Mouse (Mus musculus): ENCODE data around the gene Igfbp7. TPM values are rescaled to one million over a fixed set of nuclear protein-coding genes. Genes with fewer than 3 reads are reported as not detected.

Gene Igfbp7
- polyA plus RNA-seq, 1 experiment = 406 TPM

DNA sequence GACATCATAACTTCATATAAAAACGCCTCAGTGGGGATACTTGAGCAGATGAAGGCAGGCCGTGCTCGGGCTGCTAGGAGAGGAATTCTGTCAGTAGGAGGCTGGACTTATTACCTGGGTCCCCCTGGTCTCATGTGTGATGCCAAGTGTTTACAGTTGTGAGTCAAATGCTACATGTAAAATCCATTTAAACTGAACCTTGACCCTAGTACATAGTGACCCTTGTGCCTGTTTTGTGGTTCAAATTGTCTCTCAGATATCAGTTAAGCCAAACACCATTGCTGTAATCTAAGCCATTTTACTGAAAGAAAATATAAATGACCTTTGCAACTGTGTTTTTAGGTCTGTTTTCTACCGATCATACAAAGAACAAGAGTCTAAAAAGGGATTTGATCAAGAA is 67.8 kb downstream of the Igfbp7 start:
- TF ChIP-seq CTCF (IDR thresholded peaks at IDR 0.05; ENCODE audit: borderline replicate concordance, insufficient read depth, low read length) (no peak), POLR2A (IDR thresholded peaks at IDR 0.05; ENCODE audit: low read depth, low read length) (no peak)
- H3K4me3 ChIP-seq (ENCODE audit: insufficient read depth, low read length) = no peak overlapping the region
- H3K27ac ChIP-seq (ENCODE audit: insufficient read depth, low read length) = no peak overlapping the region
- no peaks in the 10 kb centered on the region for H3K4me1 ChIP-seq (ENCODE audit: control insufficient read depth, insufficient read depth, low read length)

DNA sequence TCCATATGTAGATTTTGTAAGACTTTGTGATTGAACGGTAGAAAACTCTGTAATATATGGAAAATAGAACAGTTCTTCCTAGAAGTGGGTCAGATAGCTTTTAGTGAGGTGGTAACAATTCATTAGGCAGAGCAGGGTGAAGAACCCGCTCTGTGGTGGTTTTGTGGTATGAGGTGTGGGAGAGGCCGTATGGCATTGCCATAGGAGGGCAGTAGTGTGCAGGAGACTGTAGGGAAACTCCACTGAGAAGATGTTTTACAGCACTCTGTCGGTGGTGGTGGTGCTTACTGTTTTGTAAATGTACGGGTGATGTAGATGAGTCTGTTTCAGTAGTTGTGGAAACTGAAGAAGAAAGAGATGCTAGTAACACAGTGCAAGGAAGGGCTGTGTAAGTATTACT is 77.7 kb downstream of the Igfbp7 start:
- Histone ChIP-seq H3K4me3 (ENCODE audit: insufficient read depth, low read length) (no peak overlapping the region), H3K4me1 (ENCODE audit: control insufficient read depth, insufficient read depth, low read length) (no peaks in the 10 kb centered on the region), H3K27ac (ENCODE audit: insufficient read depth, low read length) (no peak overlapping the region)
- TF ChIP-seq POLR2A (IDR thresholded peaks at IDR 0.05; ENCODE audit: low read depth, low read length) (no peak), CTCF (IDR thresholded peaks at IDR 0.05; ENCODE audit: borderline replicate concordance, insufficient read depth, low read length) (no peak)

DNA sequence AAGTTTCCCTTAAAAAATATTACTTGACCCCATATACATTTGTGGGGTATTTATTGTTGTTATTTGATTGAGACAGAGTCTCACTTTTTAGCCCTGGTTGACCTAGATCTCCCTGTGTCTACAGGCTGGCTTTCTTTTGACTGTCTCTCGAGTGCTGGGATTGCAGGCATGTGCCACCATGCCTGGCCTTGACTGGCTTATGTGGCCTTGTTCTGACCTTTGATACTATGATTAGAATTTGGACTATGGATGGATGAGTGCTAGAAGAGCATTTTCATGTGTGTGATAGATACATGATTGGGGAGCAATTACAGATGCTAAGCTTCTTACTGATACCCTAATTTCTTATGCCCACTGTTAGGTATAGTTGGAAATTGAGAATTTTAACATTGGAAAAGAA is 82.9 kb downstream of the Igfbp7 start:
- H3K27ac ChIP-seq (ENCODE audit: insufficient read depth, low read length) = no peak overlapping the region
- H3K4me1 ChIP-seq (ENCODE audit: control insufficient read depth, insufficient read depth, low read length) = no peaks in the 10 kb centered on the region
- H3K4me3 ChIP-seq (ENCODE audit: insufficient read depth, low read length) = no peak overlapping the region
- no peak for TF ChIP-seq POLR2A (IDR thresholded peaks at IDR 0.05; ENCODE audit: low read depth, low read length)
- TF ChIP-seq CTCF (IDR thresholded peaks at IDR 0.05; ENCODE audit: borderline replicate concordance, insufficient read depth, low read length) = no peak

DNA sequence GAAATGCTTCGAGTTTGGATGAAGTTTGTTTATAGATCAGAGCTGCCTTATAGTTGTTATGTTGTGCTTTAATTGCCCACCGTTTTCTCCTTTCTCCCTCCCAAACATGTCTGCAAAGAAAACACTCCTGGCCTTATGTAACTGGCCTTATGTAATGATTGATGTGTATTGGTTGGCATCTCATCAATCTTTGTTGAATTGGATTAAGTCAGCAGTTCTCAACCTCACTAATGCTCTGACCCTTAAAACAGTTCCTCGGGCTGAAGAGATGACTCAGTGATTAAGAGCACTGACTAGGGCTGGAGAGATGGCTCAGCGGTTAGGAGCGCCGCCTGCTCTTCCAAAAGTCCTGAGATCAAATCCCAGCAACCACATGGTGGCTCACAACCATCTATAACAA is 92.9 kb downstream of the Igfbp7 start:
- no peak overlapping the region for H3K27ac ChIP-seq (ENCODE audit: insufficient read depth, low read length)
- no peak overlapping the region for H3K4me3 ChIP-seq (ENCODE audit: insufficient read depth, low read length)
- TF ChIP-seq CTCF (IDR thresholded peaks at IDR 0.05; ENCODE audit: borderline replicate concordance, insufficient read depth, low read length) (no peak), POLR2A (IDR thresholded peaks at IDR 0.05; ENCODE audit: low read depth, low read length) (no peak)
- H3K4me1 ChIP-seq (ENCODE audit: control insufficient read depth, insufficient read depth, low read length) = peaks cover 4% of the 10 kb centered on the region; the same call in 1 of the 2 replicates

DNA sequence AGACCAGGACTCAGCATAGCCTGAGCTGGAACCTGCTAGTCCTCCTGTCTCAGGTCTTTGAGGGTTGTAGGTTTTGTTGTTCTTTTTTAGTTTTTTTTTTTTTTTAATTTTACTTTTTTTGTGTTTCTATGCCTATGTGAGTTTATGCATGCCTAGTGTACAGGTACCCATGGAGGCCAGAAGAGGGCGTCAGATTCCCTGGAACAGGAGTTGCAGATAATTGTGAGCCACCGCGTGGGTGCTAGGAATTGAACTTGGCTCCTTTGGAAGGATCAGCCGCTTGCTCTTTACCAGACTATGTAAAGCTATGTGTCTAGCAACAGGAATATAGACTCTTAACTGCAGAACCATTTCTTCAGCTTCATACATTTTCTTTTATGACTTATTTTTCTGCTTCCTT is 93.6 kb downstream of the Igfbp7 start:
- no peak overlapping the region for H3K4me3 ChIP-seq (ENCODE audit: insufficient read depth, low read length)
- H3K27ac ChIP-seq (ENCODE audit: insufficient read depth, low read length) = no peak overlapping the region
- TF ChIP-seq POLR2A (IDR thresholded peaks at IDR 0.05; ENCODE audit: low read depth, low read length) (no peak), CTCF (IDR thresholded peaks at IDR 0.05; ENCODE audit: borderline replicate concordance, insufficient read depth, low read length) (no peak)
- peaks cover 4% of the 10 kb centered on the region; the same call in 1 of the 2 replicates for H3K4me1 ChIP-seq (ENCODE audit: control insufficient read depth, insufficient read depth, low read length)

DNA sequence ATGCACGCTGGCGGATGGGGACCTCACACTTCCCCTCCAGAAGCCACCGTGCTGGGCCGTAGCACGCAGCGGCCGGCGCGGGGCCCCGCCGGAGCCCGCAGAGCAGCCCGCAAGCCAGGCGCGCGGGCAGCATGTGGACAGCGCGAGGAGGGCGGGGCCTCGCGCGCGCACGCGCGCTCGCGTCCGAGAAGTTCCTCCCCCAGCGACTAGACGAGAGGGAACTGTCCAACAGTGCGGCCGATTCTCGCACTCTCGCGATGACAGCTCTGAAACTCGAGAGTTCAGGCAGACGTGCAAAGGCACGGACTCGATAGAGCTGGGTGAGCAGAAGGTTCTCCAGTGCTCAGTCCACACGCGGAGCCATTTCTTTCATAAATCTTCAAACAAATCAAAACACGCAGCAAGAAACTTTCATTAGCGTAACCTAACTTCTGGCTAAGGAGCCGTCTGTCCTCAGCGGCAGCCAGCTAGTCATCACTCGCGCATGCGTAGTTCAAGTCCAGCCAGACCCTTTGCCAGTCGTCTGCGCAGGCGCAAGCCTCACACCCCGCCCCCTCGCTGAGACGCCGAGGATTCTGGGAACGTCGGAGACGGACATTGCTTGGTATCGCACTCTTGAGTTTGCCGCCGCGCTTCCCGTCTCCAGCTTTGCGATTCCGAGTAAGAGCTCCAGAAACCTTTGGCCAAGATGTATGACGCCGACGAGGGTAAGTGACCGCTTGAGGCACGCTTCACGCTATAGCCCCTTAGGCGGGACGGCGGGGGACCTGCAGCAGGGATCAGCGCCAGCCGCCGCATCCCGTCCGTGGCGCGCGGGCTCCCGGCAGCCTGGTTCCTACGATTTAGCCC is 97.7 kb downstream of the Igfbp7 start, which contains the start of the genes Noa1 and Polr2b:
Noa1 (minus strand) TSS at position 161 of the 849 bp plus-strand sequence.
Polr2b (plus strand) TSS at position 224 of the 849 bp plus-strand sequence.
- Histone ChIP-seq H3K4me3 (ENCODE audit: insufficient read depth, low read length) (peak within 1 kb of the TSS; percentile 77), H3K27ac (ENCODE audit: insufficient read depth, low read length) (peak within 1 kb of the TSS; percentile 84), H3K4me1 (ENCODE audit: control insufficient read depth, insufficient read depth, low read length) (peaks cover 4% of the 10 kb centered on the region; the same call in 1 of the 2 replicates)
- peak; percentile 83 for TF ChIP-seq POLR2A (IDR thresholded peaks at IDR 0.05; ENCODE audit: low read depth, low read length)
- TF ChIP-seq CTCF (IDR thresholded peaks at IDR 0.05; ENCODE audit: borderline replicate concordance, insufficient read depth, low read length) = no peak

DNA sequence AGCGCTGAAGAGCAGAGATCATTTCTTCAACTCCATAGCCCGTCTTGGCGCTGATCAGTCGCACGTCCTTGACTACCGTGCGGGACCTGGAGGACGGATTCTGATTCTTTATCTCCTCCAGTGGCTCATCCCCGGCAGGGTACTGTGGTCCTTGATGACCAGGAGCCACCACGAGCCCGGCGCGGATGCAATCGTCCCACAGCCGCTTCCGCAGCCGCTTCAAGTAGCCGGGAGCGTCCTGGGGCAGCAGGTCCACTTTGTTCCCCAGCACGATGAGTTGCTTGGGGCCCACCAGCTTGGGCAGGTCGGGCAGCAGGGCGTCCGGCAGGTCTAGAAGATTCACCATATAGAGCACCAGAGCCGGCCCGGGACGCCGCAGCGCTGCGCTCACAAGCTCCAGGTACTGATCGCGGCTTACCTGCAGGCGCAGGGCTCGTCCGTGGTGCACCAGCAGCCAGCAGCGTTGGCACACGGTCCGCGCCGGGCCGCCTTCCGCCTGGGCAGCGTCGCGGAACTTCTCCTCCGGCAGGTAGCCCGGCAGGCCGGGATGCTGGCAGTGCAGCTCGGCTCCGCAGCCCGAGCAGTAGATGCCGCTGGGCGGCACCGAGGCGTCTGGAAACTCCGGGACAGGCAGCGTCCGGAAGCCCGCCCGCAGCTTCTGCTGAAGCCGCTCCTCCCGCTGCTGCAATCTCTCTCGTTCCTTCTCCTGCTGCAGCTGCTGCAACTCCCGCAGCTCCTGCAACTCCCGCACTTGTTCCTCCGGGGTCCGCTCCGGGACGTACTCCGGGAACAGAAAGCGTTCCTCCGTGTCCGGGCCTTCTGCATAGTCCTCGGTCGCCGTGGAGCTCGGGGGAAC is 98.6 kb downstream of the Igfbp7 start:
- Histone ChIP-seq H3K4me1 (ENCODE audit: control insufficient read depth, insufficient read depth, low read length) (peaks cover 4% of the 10 kb centered on the region; the same call in 1 of the 2 replicates), H3K4me3 (ENCODE audit: insufficient read depth, low read length) (peak overlapping the region; percentile 77), H3K27ac (ENCODE audit: insufficient read depth, low read length) (no peak overlapping the region)
- TF ChIP-seq CTCF (IDR thresholded peaks at IDR 0.05; ENCODE audit: borderline replicate concordance, insufficient read depth, low read length) = no peak

DNA sequence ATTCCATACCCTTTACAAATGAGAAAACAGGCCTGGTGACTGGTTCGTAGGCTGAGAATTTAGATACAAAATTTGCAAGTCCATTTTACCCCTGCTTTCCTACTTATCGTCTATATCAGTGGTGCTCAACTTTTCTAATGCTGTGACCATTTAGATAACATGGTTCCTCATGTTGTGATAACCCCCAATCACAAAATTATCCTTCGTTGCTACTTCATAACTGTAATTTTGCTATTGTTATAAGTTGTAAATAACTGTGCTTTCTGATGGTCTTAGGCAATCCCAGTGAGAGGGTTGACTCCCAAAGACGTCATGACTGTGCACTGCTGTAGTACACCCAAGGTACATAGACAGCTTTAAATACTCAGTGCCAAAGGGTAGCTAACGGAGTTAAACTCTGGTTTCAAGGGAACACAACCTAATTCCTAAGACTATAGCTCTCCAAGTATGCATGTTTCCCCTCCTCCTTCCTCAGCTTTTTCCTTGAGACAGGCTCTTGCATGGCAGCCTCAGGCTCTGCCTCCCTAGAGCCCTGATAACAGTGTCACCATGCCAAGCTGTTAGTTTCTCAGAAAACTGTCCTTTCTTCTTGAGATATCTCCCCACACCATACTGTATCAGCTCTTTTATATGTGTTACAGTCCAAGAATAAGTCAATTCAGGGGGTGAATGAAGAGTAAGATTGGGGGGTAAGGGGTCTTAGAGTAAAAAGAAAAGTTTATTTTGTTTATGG is 99.9 kb downstream of the Igfbp7 start:
- Histone ChIP-seq H3K27ac (ENCODE audit: insufficient read depth, low read length) (no peak overlapping the region), H3K4me1 (ENCODE audit: control insufficient read depth, insufficient read depth, low read length) (peaks cover 4% of the 10 kb centered on the region; the same call in 1 of the 2 replicates), H3K4me3 (ENCODE audit: insufficient read depth, low read length) (peak overlapping the region; percentile 77)
- no peak for TF ChIP-seq CTCF (IDR thresholded peaks at IDR 0.05; ENCODE audit: borderline replicate concordance, insufficient read depth, low read length)
- no peak for TF ChIP-seq POLR2A (IDR thresholded peaks at IDR 0.05; ENCODE audit: low read depth, low read length)

DNA sequence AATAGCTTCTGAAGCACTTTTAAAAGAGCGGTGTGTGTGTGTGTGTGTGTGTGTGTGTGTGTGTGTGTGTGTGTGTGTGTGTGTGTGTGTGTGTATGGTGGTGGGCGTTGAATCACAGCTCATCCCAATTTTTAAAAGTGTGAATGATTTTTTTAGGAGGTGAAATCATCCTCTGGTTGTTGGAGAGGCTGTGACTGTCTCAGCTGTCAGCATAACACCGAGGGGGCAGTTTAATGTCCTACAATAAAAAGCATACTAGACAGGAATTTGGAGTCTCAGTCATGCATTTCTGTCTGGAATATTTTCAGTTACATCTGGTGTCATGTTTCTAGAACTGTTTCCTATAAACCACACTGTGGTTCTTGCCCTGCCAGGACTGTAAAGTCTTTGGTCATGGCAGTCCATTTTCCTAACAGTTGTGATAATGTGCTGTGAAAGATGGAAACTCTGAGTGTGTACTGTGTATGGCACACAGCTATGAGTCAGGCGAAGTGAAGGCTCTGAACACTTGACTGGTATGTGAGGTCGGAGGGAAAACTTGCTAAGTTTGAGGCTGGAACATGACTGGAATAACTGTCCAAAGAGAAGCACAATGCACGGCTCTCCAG is 106.4 kb downstream of the Igfbp7 start:
- peaks cover 3% of the 10 kb centered on the region; the same call in 1 of the 2 replicates for H3K4me1 ChIP-seq (ENCODE audit: control insufficient read depth, insufficient read depth, low read length)
- no peak overlapping the region for H3K4me3 ChIP-seq (ENCODE audit: insufficient read depth, low read length)
- H3K27ac ChIP-seq (ENCODE audit: insufficient read depth, low read length) = peak overlapping the region; percentile 92
- TF ChIP-seq CTCF (IDR thresholded peaks at IDR 0.05; ENCODE audit: borderline replicate concordance, insufficient read depth, low read length) = no peak
- no peak for TF ChIP-seq POLR2A (IDR thresholded peaks at IDR 0.05; ENCODE audit: low read depth, low read length)
